Mouse (Mus musculus) neural tube, embryonic 15.5 days (tissue): ENCODE measurements around the gene Gm17542. TPM values are rescaled to one million over a fixed set of nuclear protein-coding genes. Genes with fewer than 3 reads are reported as not detected.
A peak's percentile ranks its signal among the peaks of the same experiment; 100 is the strongest.
"Not testable (repeated sequence)": the region's sequence is repeated elsewhere in the genome, so short reads cannot be mapped to it uniquely, and the experiment has no call there.

Source experiments
- ATAC-seq: fragments of 200-750 bp; cut with Nextera tagmentation; 2 replicates; pipeline ENCODE4 v1.8.0; 2017; ENCODE audit warnings: mild to moderate bottlenecking, moderate TSS enrichment, moderate library complexity; ENCODE audit not compliant: low FRiP score
- H3K27ac ChIP-seq: fragments of 300-500 bp; sonication (generic); replicated peaks from 2 replicates; pipeline ENCODE4 v1.5.1; 2015; ENCODE audit warnings: mild to moderate bottlenecking, inconsistent platforms
- H3K27me3 ChIP-seq: fragments of 300-500 bp; sonication (generic); replicated peaks from 2 replicates; pipeline ENCODE4 v1.6.1; 2015; ENCODE audit warnings: inconsistent platforms
- H3K36me3 ChIP-seq: fragments of 300-500 bp; sonication (generic); 2 replicates; pipeline ENCODE4 v1.6.1; 2015; ENCODE audit warnings: inconsistent platforms
- H3K4me1 ChIP-seq: fragments of 300-500 bp; sonication (generic); 2 replicates; pipeline ENCODE4 v1.6.1; 2015; ENCODE audit warnings: inconsistent platforms
- H3K4me2 ChIP-seq: fragments of 300-500 bp; sonication (generic); 2 replicates; pipeline ENCODE4 v1.6.1; 2015; ENCODE audit warnings: inconsistent platforms, mild to moderate bottlenecking, moderate library complexity
- H3K4me3 ChIP-seq: fragments of 300-500 bp; sonication (generic); replicated peaks from 2 replicates; pipeline ENCODE4 v1.5.1; 2015; ENCODE audit warnings: mild to moderate bottlenecking, inconsistent platforms
- H3K9ac ChIP-seq: fragments of 300-500 bp; sonication (generic); replicated peaks from 2 replicates; pipeline ENCODE4 v1.6.1; 2015; ENCODE audit warnings: mild to moderate bottlenecking, inconsistent platforms
- H3K9me3 ChIP-seq: fragments of 300-500 bp; sonication (generic); replicated peaks from 2 replicates; pipeline ENCODE4 v1.6.1; 2016; ENCODE audit warnings: inconsistent platforms
- WGBS: fragments of 180-500 bp; shearing (Covaris S2); methylation state at CpG from one replicate; pipeline ENCODE4 v1.1.7; 2015; ENCODE audit warnings: mixed read lengths; 5-methylcytosine and 5-hydroxymethylcytosine counted together
- polyA plus RNA-seq: library from polyadenylated mRNA; unstranded; fragments of >200 nt; fragmentation: Nextera tagmentation; extraction: Ambion mirVana; gene quantifications from 2 replicates; pipeline ENCODE4 v1.2.1, GENCODE M21; 2015

The Gm17542 gene
- polyA plus RNA-seq = not detected in 2 replicates

- H3K4me3 ChIP-seq, H3K9ac ChIP-seq, H3K36me3 ChIP-seq, H3K4me2 ChIP-seq, H3K27ac ChIP-seq, H3K27me3 ChIP-seq, H3K9me3 ChIP-seq, ATAC-seq: not testable (repeated sequence)
- H3K4me1 ChIP-seq = peaks cover 14% of the 10 kb centered on the region
Observed at GRCm38 (mm10) chr10:58718110-58718509, at the start of gene Gm17542. Gene Gm17542 (minus strand): TSS chr10:58718210.

- H3K9me3 ChIP-seq = no peaks in the 10 kb centered on the region
- no peaks in the 10 kb centered on the region for H3K36me3 ChIP-seq
- ATAC-seq = no peak
- H3K4me1 ChIP-seq = no peaks in the 10 kb centered on the region
- H3K4me2 ChIP-seq = no peak overlapping the region
- H3K9ac ChIP-seq = no peak overlapping the region
- no peak overlapping the region for H3K27ac ChIP-seq
- H3K27me3 ChIP-seq = no peaks in the 10 kb centered on the region
- no peak overlapping the region for H3K4me3 ChIP-seq
Observed at GRCm38 (mm10) chr10:58739779-58740178, 21.8 kb upstream of the Gm17542 start.

GRCm38 (mm10) chr10:58738152-58738551, 20.1 kb upstream of the Gm17542 start:
- Histone ChIP-seq H3K4me1 (peaks cover 7% of the 10 kb centered on the region; the same call in 1 of the 2 replicates), H3K4me3 (no peak overlapping the region), H3K4me2 (no peak overlapping the region), H3K9me3 (no peaks in the 10 kb centered on the region), H3K27me3 (no peaks in the 10 kb centered on the region), H3K9ac (no peak overlapping the region), H3K27ac (no peak overlapping the region), H3K36me3 (no peaks in the 10 kb centered on the region)
- WGBS = 89% methylated on average over 7 of the region's 7 CpGs
- ATAC-seq = no peak

- no peak for ATAC-seq
- WGBS = 54% methylated on average over 3 of the region's 3 CpGs
- H3K9me3 ChIP-seq = no peaks in the 10 kb centered on the region
- H3K36me3 ChIP-seq = no peaks in the 10 kb centered on the region
- no peak overlapping the region for H3K4me3 ChIP-seq
- H3K27me3 ChIP-seq = no peaks in the 10 kb centered on the region
- H3K4me2 ChIP-seq = peak overlapping the region; percentile 48
- H3K27ac ChIP-seq = no peak overlapping the region
- peaks cover 14% of the 10 kb centered on the region for H3K4me1 ChIP-seq
- no peak overlapping the region for H3K9ac ChIP-seq
Observed at GRCm38 (mm10) chr10:58714789-58715148, 3.2 kb downstream of the Gm17542 start.

GRCm38 (mm10) chr10:58713855-58714788, 3.9 kb downstream of the Gm17542 start:
- peak overlapping the region; percentile 22 for H3K4me3 ChIP-seq
- peaks cover 14% of the 10 kb centered on the region for H3K4me1 ChIP-seq
- H3K4me2 ChIP-seq = peak overlapping the region; percentile 48
- WGBS = 34% methylated on average over 24 of the region's 24 CpGs
- H3K9me3 ChIP-seq = no peaks in the 10 kb centered on the region
- H3K27ac ChIP-seq = no peak overlapping the region
- no peaks in the 10 kb centered on the region for H3K36me3 ChIP-seq
- H3K9ac ChIP-seq = no peak overlapping the region
- ATAC-seq = no peak; the same call in 1 of the 2 replicates
- H3K27me3 ChIP-seq = no peaks in the 10 kb centered on the region

GRCm38 (mm10) chr10:58713225-58713624, 4.8 kb downstream of the Gm17542 start:
- Histone ChIP-seq H3K4me3 (no peak overlapping the region), H3K27me3 (no peaks in the 10 kb centered on the region), H3K27ac (no peak overlapping the region), H3K9ac (no peak overlapping the region), H3K9me3 (no peaks in the 10 kb centered on the region), H3K4me1 (peaks cover 14% of the 10 kb centered on the region), H3K36me3 (no peaks in the 10 kb centered on the region), H3K4me2 (no peak overlapping the region)
- no peak for ATAC-seq
- 90% methylated on average over 7 of the region's 7 CpGs for WGBS

- ATAC-seq = no peak
- WGBS = 89% methylated on average over 4 of the region's 4 CpGs
- Histone ChIP-seq H3K4me1 (peaks cover 3% of the 10 kb centered on the region), H3K27me3 (no peaks in the 10 kb centered on the region), H3K4me2 (no peak overlapping the region), H3K4me3 (no peak overlapping the region), H3K9ac (no peak overlapping the region), H3K27ac (no peak overlapping the region), H3K9me3 (no peaks in the 10 kb centered on the region), H3K36me3 (no peaks in the 10 kb centered on the region)
Observed at GRCm38 (mm10) chr10:58709021-58709420, 9.0 kb downstream of the Gm17542 start.

GRCm38 (mm10) chr10:58700578-58700977, 17.4 kb downstream of the Gm17542 start:
- Histone ChIP-seq H3K9ac (no peak overlapping the region), H3K9me3 (no peaks in the 10 kb centered on the region), H3K4me2 (no peak overlapping the region), H3K36me3 (no peaks in the 10 kb centered on the region), H3K27me3 (no peaks in the 10 kb centered on the region), H3K27ac (no peak overlapping the region), H3K4me3 (no peak overlapping the region), H3K4me1 (no peaks in the 10 kb centered on the region)
- no peak for ATAC-seq
- 38% methylated on average over 6 of the region's 6 CpGs for WGBS

GRCm38 (mm10) chr10:58700160-58700559, 17.9 kb downstream of the Gm17542 start:
- Histone ChIP-seq H3K4me3 (no peak overlapping the region), H3K27ac (no peak overlapping the region)
- peak; percentile 55; the same call in 1 of the 2 replicates for ATAC-seq

GRCm38 (mm10) chr10:58698955-58699354, 19.1 kb downstream of the Gm17542 start:
- ATAC-seq = no peak
- no peak overlapping the region for H3K27ac ChIP-seq
- H3K4me1 ChIP-seq = no peaks in the 10 kb centered on the region
- H3K9me3 ChIP-seq = no peaks in the 10 kb centered on the region
- WGBS = 91% methylated on average over 4 of the region's 4 CpGs
- no peak overlapping the region for H3K4me3 ChIP-seq
- H3K27me3 ChIP-seq = no peaks in the 10 kb centered on the region
- no peaks in the 10 kb centered on the region for H3K36me3 ChIP-seq
- no peak overlapping the region for H3K9ac ChIP-seq
- no peak overlapping the region for H3K4me2 ChIP-seq

More at GRCm38 (mm10) chr10:58700160-58700559, 17.9 kb downstream of the Gm17542 start:
- WGBS = 21% methylated on average over 4 of the region's 4 CpGs
- Histone ChIP-seq H3K9me3 (no peaks in the 10 kb centered on the region), H3K27me3 (no peaks in the 10 kb centered on the region), H3K9ac (no peak overlapping the region), H3K4me2 (no peak overlapping the region), H3K4me1 (no peaks in the 10 kb centered on the region), H3K36me3 (no peaks in the 10 kb centered on the region)

- H3K36me3 ChIP-seq = no peaks in the 10 kb centered on the region
- H3K4me3 ChIP-seq = no peak overlapping the region
- WGBS = 77% methylated on average over 7 of the region's 7 CpGs
- H3K27ac ChIP-seq = no peak overlapping the region
- H3K27me3 ChIP-seq = no peaks in the 10 kb centered on the region
- no peak overlapping the region for H3K9ac ChIP-seq
- H3K4me1 ChIP-seq = no peaks in the 10 kb centered on the region
- H3K9me3 ChIP-seq = no peaks in the 10 kb centered on the region
- H3K4me2 ChIP-seq = no peak overlapping the region
- ATAC-seq = no peak
Observed at GRCm38 (mm10) chr10:58691051-58691450, 27.0 kb downstream of the Gm17542 start.

GRCm38 (mm10) chr10:58679298-58679697, 38.7 kb downstream of the Gm17542 start:
- H3K9ac ChIP-seq = no peak overlapping the region
- WGBS = 89% methylated on average over 6 of the region's 6 CpGs
- no peak overlapping the region for H3K4me3 ChIP-seq
- ATAC-seq = no peak
- no peaks in the 10 kb centered on the region for H3K36me3 ChIP-seq
- H3K4me1 ChIP-seq = peaks cover 5% of the 10 kb centered on the region
- no peak overlapping the region for H3K4me2 ChIP-seq
- H3K9me3 ChIP-seq = no peaks in the 10 kb centered on the region
- H3K27me3 ChIP-seq = peaks cover 5% of the 10 kb centered on the region; the same call in 1 of the 2 replicates
- H3K27ac ChIP-seq = no peak overlapping the region
